Mouse (Mus musculus): ENCODE results near the gene Ncoa6.

GRCm38 (mm10) chr2:155388573-155388972 is 85.1 kb downstream of the Ncoa6 start:
- TF ChIP-seq EP300 (IDR thresholded peaks at IDR 0.05; ENCODE audit: insufficient read depth, low read depth, low read length): no peak
- TF ChIP-seq CTCF (IDR thresholded peaks at IDR 0.05; ENCODE audit: low read depth, low read length): no peak

Data from ES-Bruce4 (cell line).